Mouse (Mus musculus) neural tube, embryonic 11.5 days (tissue): ENCODE results near the gene Acad10. TPM values are rescaled to one million over a fixed set of nuclear protein-coding genes. Genes with fewer than 3 reads are reported as not detected.

Experiments used
- ATAC-seq: fragments of 200-750 bp; cut with Nextera tagmentation; 2 replicates; pipeline ENCODE4 v1.8.0; 2017; ENCODE audit warnings: moderate number of reproducible peaks, mild to moderate bottlenecking, moderate TSS enrichment, moderate library complexity; ENCODE audit not compliant: insufficient read depth, low FRiP score, low TSS enrichment
- DNase-seq: peaks from one replicate; pipeline ENCODE4 v3.0.0-alpha.2; 2015; ENCODE audit warnings: low spot score
- H3K27ac ChIP-seq: fragments of 300-500 bp; sonication (generic); 2 replicates; pipeline ENCODE4 v1.5.1; 2014; ENCODE audit warnings: low read depth, mild to moderate bottlenecking, low read length
- H3K27me3 ChIP-seq: fragments of 300-500 bp; sonication (generic); 2 replicates; pipeline ENCODE4 v1.6.1; 2014; ENCODE audit warnings: mild to moderate bottlenecking, low read length, mixed read lengths; ENCODE audit not compliant: control insufficient read depth, insufficient read depth
- H3K36me3 ChIP-seq: fragments of 300-500 bp; sonication (generic); 2 replicates; pipeline ENCODE4 v1.6.1; 2014; ENCODE audit warnings: mild to moderate bottlenecking, low read length, moderate library complexity, mixed read lengths; ENCODE audit not compliant: control insufficient read depth, insufficient read depth
- H3K4me1 ChIP-seq: fragments of 300-500 bp; sonication (generic); 2 replicates; pipeline ENCODE4 v1.6.1; 2014; ENCODE audit warnings: low read length, mixed read lengths; ENCODE audit not compliant: control insufficient read depth, insufficient read depth
- H3K4me2 ChIP-seq: fragments of 300-500 bp; sonication (generic); 2 replicates; pipeline ENCODE4 v1.6.1; 2014; ENCODE audit warnings: low read depth, mild to moderate bottlenecking, moderate library complexity
- H3K4me3 ChIP-seq: fragments of 300-500 bp; sonication (generic); 2 replicates; pipeline ENCODE4 v1.5.1; 2014; ENCODE audit warnings: low read depth, low read length
- H3K9ac ChIP-seq: fragments of 300-500 bp; sonication (generic); 2 replicates; pipeline ENCODE4 v1.6.1; 2014; ENCODE audit warnings: mild to moderate bottlenecking, low read length
- H3K9me3 ChIP-seq: fragments of 300-500 bp; sonication (generic); 2 replicates; pipeline ENCODE4 v1.6.1; 2016; ENCODE audit warnings: low read length; ENCODE audit not compliant: control insufficient read depth
- WGBS: fragments of 180-500 bp; shearing (Covaris S2); extraction: QIAGEN DNeasy Blood & Tissue Kit; methylation state at CpG from one replicate; pipeline ENCODE4 v1.1.7; 2014; 5-methylcytosine and 5-hydroxymethylcytosine counted together
- polyA plus RNA-seq: library from polyadenylated mRNA; unstranded; fragments of >200 nt; fragmentation: Nextera tagmentation; extraction: Ambion mirVana; gene quantifications from 2 replicates; pipeline ENCODE4 v1.2.1, GENCODE M21; 2014

Gene Acad10
- polyA plus RNA-seq, 1 experiment from 2014 or later: 2.8 TPM

GRCm38 (mm10) chr5:121589928-121590327 lies 70.4 kb downstream of the Acad10 start:
- ATAC-seq (no peak), DNase-seq (no peak)
- Histone ChIP-seq H3K27ac (no peak overlapping the region), H3K4me3 (no peak overlapping the region), H3K36me3 (no peaks in the 10 kb centered on the region), H3K4me1 (0 out of 2 replicates have a peak, but pooled peaks cover 8% of the 10 kb centered on the region), H3K9me3 (no peaks in the 10 kb centered on the region), H3K27me3 (0 out of 2 replicates have a peak, but pooled peaks cover 2% of the 10 kb centered on the region), H3K9ac (no peak overlapping the region), H3K4me2 (no peak overlapping the region)
- 84% methylated on average over 6 of the region's 6 CpGs for WGBS

- H3K4me3 ChIP-seq: no peak overlapping the region
- no peak for DNase-seq
- WGBS: 71% methylated on average over 6 of the region's 6 CpGs
- no peaks in the 10 kb centered on the region for H3K9me3 ChIP-seq
- ATAC-seq: no peak
- no peak overlapping the region for H3K9ac ChIP-seq
- H3K36me3 ChIP-seq: no peaks in the 10 kb centered on the region
- H3K27ac ChIP-seq: no peak overlapping the region
- no peaks in the 10 kb centered on the region for H3K27me3 ChIP-seq
- H3K4me2 ChIP-seq: no peak overlapping the region
- no peaks in the 10 kb centered on the region for H3K4me1 ChIP-seq
These were observed 73.8 kb downstream of the Acad10 start for GRCm38 (mm10) chr5:121586400-121587039.

GRCm38 (mm10) chr5:121585699-121586098 lies 74.6 kb downstream of the Acad10 start:
- Histone ChIP-seq H3K4me3 (no peak overlapping the region), H3K36me3 (no peaks in the 10 kb centered on the region), H3K27me3 (no peaks in the 10 kb centered on the region), H3K9me3 (no peaks in the 10 kb centered on the region), H3K4me1 (no peaks in the 10 kb centered on the region), H3K27ac (no peak overlapping the region), H3K4me2 (no peak overlapping the region), H3K9ac (no peak overlapping the region)
- no peak for ATAC-seq
- no peak for DNase-seq
- 88% methylated on average over 5 of the region's 5 CpGs for WGBS

GRCm38 (mm10) chr5:121585005-121585404 lies 75.3 kb downstream of the Acad10 start:
- WGBS: 93% methylated on average over 10 of the region's 10 CpGs
- Histone ChIP-seq H3K9me3 (no peaks in the 10 kb centered on the region), H3K27ac (no peak overlapping the region), H3K36me3 (no peaks in the 10 kb centered on the region), H3K4me1 (no peaks in the 10 kb centered on the region), H3K4me2 (no peak overlapping the region), H3K9ac (no peak overlapping the region), H3K4me3 (no peak overlapping the region), H3K27me3 (no peaks in the 10 kb centered on the region)
- ATAC-seq (no peak), DNase-seq (no peak)

DNA sequence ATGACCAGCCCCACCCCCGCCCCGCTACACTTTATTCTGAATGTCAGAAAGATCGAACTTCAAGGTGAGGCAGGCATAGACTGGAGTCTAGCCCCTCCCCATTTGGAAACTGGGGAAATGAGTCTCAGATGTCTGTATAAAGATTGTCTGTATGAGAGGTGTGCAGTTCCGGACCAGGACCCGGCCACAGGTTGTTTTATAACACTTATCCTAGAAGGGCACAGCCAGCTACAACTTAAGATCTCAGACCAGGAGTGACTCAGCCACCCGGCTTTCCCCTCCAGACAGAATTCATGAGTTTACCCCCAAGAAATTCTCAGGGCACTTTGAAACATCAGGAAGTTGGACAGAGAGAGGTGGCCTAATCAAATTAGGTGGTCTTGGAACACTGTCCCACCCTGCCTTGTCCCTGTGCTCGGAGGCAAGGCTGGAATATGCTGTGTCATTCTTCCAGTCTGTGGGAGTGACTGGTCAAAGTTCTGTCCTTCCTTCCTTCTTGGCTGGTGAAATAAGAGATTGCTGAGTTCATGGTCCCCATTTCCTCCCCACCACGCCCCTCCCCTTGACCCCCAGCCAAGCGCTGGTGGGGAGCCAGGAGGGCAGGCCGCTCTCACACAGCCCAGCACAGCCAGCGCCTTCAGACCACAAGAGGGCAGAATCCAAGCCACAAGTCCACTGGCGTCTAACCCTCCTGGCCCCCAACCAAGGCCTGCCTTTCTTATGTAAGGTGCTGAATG lies 76.4 kb downstream of the Acad10 start:
- H3K4me3 ChIP-seq: no peak overlapping the region
- no peaks in the 10 kb centered on the region for H3K4me1 ChIP-seq
- H3K27me3 ChIP-seq: no peaks in the 10 kb centered on the region
- no peak overlapping the region for H3K4me2 ChIP-seq
- no peaks in the 10 kb centered on the region; the same call in 1 of the 2 replicates for H3K36me3 ChIP-seq
- WGBS: 63% methylated on average over 12 of the region's 12 CpGs
- DNase-seq (peak; percentile 27), ATAC-seq (no peak)
- H3K27ac ChIP-seq: no peak overlapping the region
- H3K9me3 ChIP-seq: no peaks in the 10 kb centered on the region
- no peak overlapping the region for H3K9ac ChIP-seq

GRCm38 (mm10) chr5:121581945-121582344 lies 78.4 kb downstream of the Acad10 start:
- Histone ChIP-seq H3K4me1 (no peaks in the 10 kb centered on the region), H3K36me3 (no peaks in the 10 kb centered on the region; the same call in 1 of the 2 replicates), H3K4me2 (no peak overlapping the region), H3K9ac (no peak overlapping the region), H3K4me3 (no peak overlapping the region), H3K9me3 (no peaks in the 10 kb centered on the region), H3K27ac (no peak overlapping the region), H3K27me3 (no peaks in the 10 kb centered on the region)
- 91% methylated on average over 8 of the region's 8 CpGs for WGBS
- DNase-seq (no peak), ATAC-seq (no peak)

DNA sequence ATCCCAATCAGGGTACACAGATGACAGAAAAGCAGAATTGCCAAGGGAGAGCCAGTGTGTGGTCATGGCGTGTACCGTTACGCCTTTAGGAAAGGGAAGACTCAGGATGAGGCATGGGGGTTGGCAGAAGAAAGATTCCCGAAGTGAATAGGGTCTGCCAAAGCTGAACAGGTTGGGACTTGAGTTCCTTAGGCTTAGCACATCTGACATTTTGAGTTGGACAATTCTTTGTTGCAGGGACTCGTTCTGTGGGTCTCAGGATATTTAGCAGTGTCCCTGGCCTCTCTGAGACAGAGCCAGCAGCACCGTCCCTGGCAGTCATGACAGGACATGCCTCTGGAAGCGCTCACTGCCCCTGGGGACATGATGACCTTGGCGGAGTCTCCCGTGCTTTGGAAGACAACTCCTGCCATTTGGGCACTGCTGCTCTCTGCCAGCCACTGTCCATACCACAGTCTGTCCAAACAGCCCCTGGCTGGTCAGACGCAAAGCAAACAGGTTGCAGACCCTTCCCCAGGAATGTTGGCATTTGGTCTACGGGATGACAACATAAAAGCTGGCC lies 83.3 kb downstream of the Acad10 start:
- ATAC-seq (no peak), DNase-seq (no peak)
- no peaks in the 10 kb centered on the region; the same call in 1 of the 2 replicates for H3K36me3 ChIP-seq
- H3K4me2 ChIP-seq: no peak overlapping the region
- H3K27ac ChIP-seq: no peak overlapping the region
- no peaks in the 10 kb centered on the region for H3K27me3 ChIP-seq
- H3K9ac ChIP-seq: no peak overlapping the region
- 89% methylated on average over 11 of the region's 11 CpGs for WGBS
- H3K4me3 ChIP-seq: no peak overlapping the region
- H3K4me1 ChIP-seq: no peaks in the 10 kb centered on the region
- no peaks in the 10 kb centered on the region for H3K9me3 ChIP-seq

- Histone ChIP-seq H3K4me3 (no peak overlapping the region), H3K27ac (no peak overlapping the region), H3K4me1 (no peaks in the 10 kb centered on the region), H3K9me3 (no peaks in the 10 kb centered on the region), H3K27me3 (no peaks in the 10 kb centered on the region), H3K36me3 (no peaks in the 10 kb centered on the region; the same call in 1 of the 2 replicates), H3K4me2 (no peak overlapping the region), H3K9ac (no peak overlapping the region)
- DNase-seq: no peak
- WGBS: 92% methylated on average over 11 of the region's 11 CpGs
- no peak for ATAC-seq
These were observed 84.4 kb downstream of the Acad10 start for GRCm38 (mm10) chr5:121575867-121576266.
